Mouse (Mus musculus): ENCODE measurements around the gene Gm4836. TPM values are rescaled to one million over a fixed set of nuclear protein-coding genes. Genes with fewer than 3 reads are reported as not detected.
"Not testable (repeated sequence)": the region's sequence is repeated elsewhere in the genome, so short reads cannot be mapped to it uniquely, and the experiment has no call there.

Gm4836 gene
- total RNA-seq (2021): not detected

DNA sequence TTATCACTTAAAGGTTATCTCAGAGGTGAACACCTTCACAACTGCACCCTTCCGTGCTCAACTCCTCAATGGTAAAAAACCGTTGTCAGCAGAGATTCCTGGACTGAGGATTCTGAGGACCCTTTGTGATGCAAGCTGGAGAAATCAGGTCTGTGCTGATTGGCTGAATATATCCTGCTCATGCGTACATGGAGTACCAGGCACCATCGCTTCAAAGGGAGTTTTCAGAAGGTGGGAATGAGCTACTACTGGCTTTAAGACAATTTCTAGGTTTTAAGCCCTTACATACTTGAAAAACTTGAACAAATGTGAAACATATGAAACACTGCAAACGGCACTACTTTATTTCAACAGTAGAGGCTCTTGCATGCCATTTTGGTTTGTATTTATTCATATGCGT is at the start of gene Gm4836:
Gene Gm4836, minus strand, starts transcription at position 101 of the 400 bp plus-strand sequence.
- DNase-seq (ENCODE audit: low spot score in 2 of 2); intact Hi-C loops (cut with DNase I): not testable (repeated sequence)
